Mouse (Mus musculus) cerebellum, postnatal 10 days (tissue): ENCODE measurements at regions not wholly inside any gene's neighbourhood (a gene's known extent, or its start where the extent isn't known, plus 50 kb on each side); places are given as distances from the start of the nearest gene placed in this dataset.

Experiments used
- DNase-seq, 2 experiments: peaks; one replicate each; pipeline ENCODE4 v3.0.0; 2021; ENCODE audit warnings: mixed read lengths in 2 of 2

DNA sequence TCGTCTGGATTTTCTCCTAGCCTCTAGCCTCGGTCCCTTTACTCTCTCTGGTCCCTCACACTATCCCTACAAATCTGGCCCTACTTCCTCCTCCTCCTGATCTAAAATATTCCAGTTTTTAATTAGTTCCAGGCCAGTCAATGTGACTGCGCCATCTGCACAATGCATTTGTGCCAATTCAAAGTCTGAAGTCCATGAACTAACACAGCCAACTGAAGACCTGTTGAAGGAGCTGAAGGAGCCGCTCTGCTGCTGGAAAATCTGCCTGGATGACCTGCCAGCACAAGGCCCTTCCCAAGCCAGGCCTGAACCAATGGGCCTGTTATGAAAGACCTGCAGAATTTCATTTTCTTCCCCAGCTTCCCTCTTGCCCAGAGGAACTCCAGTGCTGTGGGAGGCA, 197.9 kb upstream of the Mctp2 start:
- peak; percentile 84 to 88 for DNase-seq

DNA sequence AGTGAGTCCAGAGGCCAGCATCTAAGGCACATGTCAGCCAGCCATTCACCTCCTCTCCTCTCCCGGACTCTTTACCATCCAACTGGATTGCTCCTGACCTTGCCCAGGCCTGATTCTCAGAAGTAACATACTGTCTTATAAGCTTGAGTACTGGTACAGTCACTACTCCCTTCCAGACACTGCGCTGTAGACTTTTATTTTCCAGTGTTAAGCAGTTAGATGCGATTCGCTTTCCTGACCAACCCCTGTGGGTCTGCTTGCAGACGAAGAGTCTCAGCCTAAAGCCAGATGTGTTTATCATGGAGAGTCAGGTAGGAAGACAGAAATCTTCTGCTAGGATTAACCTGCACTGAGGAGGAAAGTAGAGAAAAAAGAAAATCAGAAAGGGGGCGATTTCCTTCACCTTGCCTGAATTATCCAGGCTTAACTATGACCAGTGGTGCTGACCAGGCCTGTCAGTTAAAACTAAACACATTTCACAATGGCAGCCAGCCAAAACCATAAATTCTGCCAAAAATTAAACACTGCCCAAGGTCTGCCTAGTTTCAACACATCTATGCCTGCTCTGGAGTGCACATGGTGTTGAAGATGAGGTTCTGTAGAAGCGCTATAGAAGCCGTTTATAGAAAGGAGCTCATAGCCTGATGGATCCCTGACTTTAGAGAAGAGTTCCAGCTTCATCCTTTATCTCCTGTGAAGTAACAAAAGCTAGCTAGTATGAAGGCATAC, 199.5 kb upstream of the Mctp2 start:
- peak; percentile 60 to 62 for DNase-seq

DNA sequence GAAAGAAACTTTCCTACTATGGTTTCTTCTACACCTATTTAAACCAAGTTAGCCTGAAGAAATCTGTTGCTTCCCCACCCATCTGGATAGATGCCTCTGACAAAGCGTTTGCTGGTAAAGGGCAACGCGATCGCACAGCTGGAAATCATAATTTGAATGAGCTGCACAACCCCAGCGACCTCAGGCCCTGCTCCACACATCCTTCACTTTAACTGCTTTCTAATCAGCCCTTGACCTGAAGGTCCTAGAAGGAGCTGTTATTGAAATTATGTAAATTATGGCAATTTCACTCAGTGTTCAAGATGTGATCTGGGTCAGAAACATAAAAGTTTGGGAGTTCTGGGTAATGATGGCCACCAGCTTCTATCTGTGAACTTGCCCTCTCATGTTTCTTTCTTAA, 201.5 kb upstream of the Mctp2 start:
- DNase-seq = no peak

DNA sequence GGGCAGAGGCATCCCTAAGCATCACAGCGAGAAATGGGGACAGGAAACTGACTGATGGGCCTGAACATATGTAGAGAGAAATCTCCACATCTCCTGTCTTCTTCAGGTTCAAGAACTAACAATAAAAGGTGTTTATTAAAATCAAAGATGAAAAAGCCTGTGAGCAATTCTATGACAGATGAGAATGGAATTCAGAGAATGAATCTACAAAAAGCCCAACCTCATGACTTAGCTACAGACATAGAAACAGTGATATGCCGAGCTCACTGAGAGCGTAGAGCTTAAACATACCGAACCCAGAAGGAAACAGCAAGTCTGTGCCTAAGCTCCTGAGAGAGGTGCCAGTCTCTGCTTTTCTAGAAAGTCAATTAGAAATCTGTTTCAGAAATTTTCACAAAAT, 203.7 kb upstream of the Mctp2 start:
- DNase-seq = no peak

DNA sequence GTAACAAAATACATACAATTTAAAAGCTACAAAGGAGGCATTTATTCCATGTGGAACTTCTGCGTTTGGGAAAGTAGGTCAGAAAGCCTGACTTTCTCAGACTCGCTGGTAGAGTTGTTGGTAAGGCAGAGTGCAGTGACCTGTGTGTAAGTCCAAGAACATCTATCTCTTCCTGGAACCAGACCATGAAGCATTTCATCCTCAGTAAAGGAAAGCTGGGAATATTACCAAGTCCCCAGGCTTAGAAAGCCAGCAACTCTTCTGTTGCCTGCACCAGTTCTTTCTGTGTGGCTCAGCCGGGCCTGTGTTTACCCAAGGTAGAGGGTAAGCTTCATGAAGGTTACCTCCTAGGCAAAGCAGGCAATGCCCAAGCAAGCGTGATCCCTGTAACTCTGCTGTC, 207.0 kb upstream of the Mctp2 start:
- no peak for DNase-seq

DNA sequence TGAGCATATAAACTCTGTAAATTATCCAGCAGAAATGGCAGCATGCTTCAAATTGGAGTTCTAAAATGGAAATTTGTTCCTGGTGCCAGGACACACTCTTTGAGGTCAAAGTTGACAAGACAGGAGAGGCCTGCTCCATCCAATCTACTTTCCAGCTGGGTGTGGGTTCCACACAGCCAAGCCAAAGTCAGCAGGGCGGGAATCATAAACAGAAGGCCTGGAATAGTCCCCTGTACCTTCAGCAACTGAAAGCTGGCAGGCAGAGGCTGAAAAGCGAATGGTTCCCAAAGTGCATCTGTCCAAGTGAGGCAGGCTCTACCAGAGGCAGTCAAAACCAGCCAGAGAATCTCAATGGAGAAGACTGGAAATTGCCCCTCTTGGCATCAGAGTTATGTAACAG, 208.4 kb upstream of the Mctp2 start:
- DNase-seq = peak; percentile 43 to 57

DNA sequence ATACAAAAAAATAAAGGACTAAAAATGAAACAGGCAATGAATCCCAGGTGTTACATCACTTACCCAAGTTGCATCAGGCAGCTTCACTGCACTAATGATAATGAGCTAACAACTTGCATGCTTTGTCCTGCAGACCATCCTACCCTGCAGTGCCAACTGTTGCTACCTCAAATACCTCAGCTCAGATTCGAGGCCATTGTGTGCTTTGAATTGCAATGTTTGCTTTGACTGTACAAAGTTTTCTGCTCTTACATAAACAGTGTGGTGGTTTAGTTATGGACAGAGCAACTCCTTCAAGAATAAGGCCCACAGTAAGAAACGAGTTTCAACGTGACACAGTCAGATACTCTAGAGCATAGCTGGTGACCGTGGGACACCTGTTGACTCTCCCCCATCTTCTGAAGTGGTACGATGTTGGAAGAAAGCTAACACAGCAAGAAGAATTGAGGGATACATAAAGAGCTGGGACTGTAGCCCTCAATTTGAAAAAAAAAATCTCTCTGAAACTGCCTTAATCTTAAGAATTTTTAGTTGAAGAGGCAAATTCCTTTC, 212.1 kb upstream of the Mctp2 start:
- no peak for DNase-seq

DNA sequence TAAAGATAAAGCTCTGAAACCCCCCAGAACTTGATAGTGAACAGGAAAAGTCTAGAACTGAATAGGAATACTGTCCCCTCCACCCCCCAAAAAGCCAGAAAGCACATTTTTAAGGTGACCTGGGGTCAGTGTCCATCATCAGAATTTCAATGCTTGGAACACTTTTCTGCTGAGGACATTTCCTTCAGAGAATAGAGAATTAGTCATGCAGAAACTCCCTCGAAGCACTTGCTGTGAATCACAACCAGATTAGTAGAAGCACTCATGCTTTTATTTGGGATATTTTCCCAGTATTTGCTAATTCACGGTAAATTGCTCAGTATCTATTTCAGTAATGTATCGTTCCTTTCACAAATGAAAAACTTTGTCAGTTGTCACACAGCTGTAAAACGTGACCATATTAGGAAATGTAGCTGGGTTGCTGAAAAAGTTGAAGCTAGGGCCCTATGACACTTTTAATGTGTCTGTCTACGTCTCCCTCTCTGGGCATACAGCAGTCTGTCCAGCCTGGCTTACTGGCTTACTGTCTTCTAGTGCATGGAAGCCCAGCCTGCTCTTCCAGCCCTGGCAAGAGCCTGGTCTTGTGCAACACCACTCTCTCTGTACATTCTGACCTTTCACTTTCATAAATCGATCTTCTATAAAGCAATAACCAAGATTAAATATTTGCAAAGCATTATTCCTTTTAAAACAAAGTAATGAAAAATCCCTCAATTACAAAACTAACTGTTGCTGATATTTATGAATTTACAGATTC, 213.1 kb upstream of the Mctp2 start:
- DNase-seq = no peak

DNA sequence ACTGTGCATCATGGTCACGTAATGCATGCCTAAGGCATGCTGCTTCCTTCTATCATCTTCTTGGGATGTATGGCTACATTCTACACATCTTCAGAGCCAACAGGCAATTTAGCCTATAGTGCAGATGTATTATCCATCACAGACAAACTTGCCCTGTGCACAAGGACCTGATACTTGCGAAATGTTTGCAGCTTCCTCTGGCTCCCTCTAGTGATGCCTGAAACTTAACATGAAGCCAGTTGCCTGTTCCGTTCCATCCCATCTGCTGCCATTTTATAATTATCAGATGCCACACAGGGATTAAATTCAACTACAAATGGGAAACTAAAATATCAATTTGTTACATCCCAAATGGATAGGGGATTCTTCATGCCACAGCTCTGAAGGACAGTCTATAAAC, 222.5 kb upstream of the Mctp2 start:
- peak; percentile 33 to 36 for DNase-seq

DNA sequence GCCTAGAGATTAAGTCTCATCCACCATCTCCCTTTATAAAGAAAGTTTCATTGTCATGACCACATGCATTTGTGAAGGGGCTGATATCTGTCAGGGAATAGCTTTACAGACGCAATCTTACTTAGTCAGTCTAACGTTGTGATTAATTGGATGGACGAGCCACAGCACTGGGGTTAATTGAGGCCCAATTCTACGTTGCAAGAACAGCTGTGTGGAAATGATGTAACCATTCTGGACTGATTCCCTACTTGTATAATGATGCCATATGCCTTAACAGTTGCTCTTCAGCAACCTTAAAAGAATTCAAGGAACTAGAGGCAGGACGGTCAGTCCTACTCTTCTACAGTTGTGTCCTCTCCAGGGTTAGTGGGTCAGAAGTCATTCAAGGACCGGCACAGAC, 231.9 kb upstream of the Mctp2 start:
- no peak for DNase-seq

DNA sequence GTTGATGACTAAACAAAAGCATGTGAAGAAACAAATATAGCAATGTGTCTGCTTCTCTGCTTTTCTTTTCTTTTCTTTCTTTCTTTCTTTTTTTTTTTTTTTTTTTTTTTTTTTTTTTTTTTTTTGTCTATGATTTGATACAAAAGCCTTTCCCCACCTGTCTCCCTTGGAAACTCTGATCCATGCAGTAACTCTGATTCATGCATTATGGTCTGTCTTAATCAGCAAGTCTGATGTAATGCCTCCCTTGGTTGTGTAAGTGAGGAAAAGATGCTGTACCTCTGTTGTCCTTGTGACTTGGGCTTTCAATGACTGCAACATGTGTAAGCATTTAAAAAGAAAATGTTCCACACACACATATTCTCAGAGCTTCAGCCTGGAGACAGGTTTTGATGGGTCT, 233.5 kb upstream of the Mctp2 start:
- no peak for DNase-seq

DNA sequence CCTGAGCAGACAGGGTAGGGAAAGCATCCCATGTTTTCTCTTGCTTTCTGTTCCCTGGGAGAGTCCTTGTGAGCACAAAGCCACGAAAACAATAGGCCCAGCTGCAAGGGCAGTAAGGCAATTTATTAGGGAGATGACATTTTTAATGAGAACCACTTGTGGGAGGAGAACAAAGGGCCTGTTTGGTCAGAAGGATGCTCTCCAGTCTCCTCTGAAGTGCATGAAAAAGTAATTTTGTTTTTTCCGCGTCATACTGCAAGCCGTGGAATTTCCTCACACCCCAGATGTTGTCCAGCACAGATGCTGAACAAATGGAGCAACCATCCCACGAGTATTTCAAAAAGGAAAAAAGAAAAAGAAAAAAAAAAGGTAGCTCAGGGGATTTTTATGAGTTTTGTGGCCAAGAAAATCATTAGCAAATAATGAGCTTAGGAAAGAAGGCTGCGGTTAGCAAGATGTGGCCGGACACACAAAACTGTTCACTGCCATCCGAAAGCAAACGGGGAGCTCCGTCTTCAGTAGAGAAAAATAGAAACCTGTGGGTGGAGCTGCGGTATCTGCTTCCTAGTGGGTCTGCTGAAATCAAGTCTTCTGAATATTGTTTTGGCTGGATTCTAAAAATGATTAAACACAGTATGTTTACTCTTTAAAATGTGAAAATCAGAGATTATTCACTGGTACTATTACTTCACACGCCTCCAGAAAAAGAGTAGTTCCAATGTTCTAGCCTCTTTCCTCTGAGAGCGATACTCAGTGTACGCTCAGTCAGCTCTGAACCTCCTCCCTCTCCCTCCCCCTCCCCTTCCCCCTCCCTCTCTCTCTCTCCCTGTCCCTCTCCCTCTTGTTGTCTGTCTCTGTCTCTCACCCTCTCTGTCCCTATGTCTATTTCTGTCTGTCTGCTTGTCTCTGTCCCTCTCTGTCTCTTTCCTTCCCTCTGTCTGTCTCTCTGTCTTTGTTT, 235.4 kb upstream of the Mctp2 start:
- no peak for DNase-seq

DNA sequence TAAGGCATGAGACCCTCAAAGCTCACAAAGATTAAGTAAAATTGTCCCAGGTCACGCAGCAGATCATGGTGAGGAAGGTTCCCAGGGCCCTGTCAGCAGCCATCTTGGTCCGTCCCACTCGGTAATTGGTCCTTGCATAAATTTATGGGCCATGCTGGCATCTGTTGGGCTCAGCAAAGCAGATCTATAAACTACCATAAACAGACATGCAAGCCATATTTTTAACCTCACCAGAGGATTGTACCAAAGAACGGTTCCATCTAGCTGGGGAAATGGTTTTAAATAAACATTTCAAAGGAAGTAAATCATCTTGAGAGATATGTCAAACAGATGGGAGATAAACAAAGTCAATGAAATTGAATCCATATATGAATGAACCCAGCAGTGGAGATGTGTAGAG, 237.1 kb upstream of the Mctp2 start:
- no peak for DNase-seq

DNA sequence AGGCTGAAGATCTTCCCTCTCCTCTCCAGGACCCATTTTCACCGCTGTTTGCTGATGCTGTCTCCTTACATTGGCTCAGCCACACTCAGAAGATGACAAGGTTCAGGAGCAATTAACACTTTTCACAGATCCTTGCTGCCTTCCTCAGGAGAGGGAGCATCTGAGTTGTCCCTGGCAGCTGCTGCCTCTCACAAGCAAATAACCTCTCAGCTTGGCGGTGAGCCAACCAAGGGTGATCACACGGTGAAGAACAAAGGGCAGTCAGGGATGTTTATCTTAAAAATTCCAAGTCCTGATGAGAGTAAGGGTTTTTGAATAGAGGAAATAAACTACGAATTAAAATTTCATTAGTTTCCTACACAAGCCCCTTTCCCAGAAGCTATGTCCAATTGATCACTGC, 237.5 kb upstream of the Mctp2 start:
- peak; percentile 73 to 74 for DNase-seq

DNA sequence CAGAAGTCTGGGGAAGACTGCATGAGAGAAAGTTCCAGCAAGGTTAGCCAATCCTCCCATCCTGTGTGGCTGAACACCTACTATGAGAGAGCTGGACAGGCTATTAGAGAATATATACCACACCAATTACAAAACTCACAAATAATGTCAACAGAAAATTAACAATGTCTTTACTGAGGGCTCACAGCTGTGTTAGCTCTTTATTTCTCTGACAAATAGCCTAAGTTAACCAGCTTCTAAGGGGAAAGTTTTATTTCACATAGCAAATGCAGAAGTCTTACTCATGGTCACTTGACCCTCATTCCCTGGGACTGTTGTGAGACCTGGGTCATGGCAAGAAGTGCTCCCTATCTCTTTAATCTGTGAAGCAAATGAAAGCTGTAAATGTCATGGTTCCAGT, 261.0 kb upstream of the Mctp2 start:
- DNase-seq = no peak

DNA sequence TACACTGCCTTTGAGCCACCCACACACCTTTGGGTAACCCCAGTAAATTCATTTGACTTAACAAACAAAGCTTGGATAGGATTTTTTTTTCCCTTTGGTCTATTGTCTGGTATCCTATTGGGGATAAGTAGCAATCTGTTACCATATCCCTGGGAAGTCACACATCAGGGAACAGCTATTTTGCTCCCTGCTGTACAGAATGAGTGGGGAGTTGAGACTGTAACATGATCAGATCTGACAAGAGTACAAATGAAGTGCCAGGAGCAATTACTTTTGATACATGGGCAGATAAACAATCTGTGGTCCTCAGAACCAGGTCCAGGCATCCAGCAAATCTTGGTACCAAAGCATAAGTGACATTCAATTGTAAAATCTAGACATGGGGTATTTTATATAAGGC, 262.8 kb upstream of the Mctp2 start:
- DNase-seq = peak; percentile 13 to 24

DNA sequence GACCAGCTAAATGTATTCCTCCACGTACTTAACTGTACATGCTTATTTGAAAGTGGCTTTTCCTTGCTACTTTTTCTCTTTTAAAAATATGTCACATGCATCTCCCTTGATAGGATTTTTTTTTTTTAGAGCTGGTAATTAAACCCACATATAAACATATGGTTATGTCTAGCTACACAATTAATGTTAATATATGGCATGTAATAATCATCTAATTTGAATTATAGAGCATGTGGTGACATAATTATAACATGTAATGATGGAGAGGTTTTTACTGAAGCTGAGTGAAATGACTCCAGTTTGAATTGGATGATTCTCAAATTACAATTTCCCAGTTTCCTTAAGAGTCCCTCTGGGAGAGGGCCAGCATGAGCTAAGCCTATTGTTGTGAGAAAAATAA, 267.9 kb upstream of the Mctp2 start:
- DNase-seq = no peak

DNA sequence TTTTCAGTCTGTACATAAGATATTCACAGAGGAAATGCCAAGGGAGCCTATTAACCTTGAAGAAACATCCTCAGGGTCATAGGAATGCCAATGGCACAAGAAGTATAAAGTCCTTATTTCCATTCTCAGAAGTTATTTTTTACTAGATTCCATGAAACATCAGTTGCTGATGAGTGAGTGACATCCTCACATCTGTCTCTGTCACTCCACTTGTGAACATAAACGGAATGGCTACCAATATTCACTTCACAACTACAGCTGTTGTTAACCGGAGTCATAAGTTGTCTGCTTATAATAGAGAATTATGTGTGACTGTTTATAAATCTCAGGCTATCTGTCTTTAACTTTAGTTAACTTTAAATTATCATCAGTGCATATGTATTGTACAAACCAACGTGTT, 278.0 kb upstream of the Mctp2 start:
- DNase-seq = no peak

DNA sequence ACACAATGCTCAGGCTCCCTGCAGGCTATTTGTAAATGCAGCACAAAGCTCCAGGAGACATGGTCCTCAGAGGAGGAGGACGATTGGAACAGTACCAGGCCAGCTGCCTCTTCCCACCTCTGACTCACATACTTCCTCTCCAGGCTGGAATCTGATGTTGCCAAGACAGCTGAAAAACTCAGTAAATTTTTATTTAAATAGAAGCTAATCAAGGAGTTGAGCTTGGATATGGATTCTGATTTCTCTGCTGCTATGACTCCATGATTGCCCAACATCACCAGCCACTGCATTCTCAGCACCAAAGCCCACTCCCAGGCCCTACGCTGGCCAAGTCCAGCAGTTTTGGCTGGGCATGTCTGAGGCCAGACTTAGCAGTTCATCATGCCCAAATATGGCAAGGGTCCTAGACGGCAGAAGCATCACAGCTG, 282.8 kb upstream of the Mctp2 start:
- DNase-seq = peak; percentile 19 to 37

DNA sequence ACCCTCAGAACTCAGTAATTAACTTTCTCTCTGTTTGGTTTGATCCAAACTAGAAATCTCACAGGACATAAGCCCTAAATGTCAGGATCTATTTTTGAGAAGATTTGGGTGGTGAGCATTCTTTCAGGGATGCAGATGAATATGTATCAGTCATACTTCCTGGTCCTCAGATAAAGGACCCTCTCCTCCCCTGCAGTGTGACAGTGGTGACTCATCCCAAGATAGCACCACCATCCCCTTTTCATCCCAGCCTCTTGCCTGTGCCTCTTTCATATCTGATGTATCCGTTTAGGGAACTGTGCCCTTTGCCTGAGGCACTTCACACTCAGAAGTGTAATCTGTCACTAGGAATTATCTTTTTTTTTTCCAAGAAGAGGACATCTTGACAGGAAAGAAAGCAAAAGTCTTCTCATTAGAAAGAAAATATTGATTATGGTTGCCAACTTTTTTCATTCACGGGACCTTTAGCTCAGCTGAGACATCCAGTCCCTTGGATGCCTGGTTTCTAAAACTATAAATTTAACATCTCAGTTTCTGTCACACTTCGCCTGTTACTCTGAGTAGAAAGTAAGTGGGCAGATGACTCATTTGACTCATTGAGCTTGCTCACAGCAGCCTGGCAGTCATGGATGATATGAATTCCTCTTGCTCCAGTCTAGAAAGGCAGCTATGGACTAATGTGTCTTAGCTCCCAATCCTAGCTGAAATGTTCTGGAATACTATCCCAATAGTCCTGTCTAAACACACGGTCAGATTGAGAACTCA, 284.1 kb upstream of the Mctp2 start:
- DNase-seq = no peak

DNA sequence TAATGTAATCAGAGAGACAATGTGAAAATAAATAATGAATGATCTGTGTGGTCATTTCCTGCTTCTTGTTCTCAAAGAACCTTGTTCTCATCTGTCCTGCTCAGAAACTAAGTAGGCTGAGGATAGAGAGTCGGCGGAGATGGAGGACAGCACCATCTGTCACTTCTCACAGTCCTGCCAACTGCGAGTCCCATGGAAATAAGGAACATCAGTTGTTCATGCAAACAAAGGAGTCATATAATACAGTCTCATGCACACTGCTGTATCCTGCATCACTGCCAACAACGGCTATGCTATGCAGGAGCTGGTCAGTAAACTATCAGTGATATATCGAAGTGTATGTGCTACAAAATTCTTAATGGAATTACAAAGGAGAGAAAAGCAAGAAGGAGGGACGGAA, 285.7 kb upstream of the Mctp2 start:
- DNase-seq = peak; percentile 76 to 81

DNA sequence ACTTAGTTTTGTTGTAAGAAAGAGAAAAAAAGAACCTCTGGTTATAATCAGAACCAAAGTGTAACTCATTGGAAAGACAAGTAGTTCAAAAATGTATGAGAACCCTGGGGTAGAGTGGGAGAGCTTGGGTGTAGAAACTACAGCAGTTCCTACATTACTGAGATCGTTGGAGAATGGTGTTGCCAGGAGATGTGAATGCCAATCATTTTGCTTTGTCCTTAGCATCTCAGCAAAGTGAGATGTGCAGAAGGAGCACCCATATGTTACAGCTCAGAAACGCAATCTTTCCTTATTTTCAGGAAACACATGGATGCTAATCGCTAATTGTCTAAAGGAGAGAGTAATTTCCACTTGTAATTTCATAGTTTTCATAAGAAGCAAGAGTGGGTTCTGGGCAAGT, 286.2 kb upstream of the Mctp2 start:
- DNase-seq = peak; percentile 25 to 52
